Mouse (Mus musculus): ENCODE data around the gene Astn2.
"Not testable (repeated sequence)": the region's sequence is repeated elsewhere in the genome, so short reads cannot be mapped to it uniquely, and the experiment has no call there.

Astn2 gene

DNA sequence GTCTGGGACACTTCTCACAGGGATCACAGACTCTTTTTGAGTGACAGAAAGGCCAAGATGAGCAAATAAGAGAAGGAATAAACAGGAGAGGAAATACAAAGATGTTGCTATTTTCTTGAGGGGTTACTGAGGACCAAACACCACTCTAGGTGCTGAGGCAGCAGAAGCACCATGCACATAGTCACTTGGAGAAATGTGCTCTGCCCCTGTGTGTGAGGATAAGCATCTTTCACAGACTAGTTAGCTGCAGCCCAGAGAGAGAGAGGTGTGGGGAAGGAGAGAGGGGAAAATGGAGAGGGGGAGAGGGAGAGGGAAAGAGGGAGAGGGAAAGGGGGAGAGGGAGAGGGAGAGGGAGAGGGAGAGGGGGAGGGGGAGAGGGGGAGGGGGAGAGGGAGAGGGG is 659.6 kb downstream of the Astn2 start:
- CTCF ChIA-PET = no interaction called here

DNA sequence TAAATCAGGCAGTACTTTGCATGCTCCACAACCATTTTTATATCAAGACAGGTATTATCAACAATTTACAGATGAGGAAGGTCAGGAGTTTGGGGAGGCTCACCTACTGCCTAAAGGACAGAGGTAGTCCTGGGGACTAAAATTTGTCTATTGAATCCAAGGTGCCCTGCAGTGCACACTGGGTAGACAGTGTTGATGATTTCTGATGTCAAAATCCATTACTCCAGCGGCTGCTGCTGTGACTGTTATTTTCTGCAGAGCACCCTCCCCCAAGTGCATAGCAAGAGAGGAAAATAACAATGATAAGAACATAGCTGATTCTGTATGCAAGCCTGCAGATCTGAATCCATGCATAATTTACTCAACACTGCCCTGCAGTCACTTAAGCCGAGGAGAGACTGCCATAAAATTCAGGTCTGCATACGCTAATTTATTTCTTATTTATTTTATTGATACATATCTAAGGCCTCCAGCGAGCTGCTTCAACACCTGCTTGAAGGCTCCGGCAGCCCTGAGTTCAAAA is 660.3 kb downstream of the Astn2 start:
- CTCF ChIA-PET = no interaction called here

DNA sequence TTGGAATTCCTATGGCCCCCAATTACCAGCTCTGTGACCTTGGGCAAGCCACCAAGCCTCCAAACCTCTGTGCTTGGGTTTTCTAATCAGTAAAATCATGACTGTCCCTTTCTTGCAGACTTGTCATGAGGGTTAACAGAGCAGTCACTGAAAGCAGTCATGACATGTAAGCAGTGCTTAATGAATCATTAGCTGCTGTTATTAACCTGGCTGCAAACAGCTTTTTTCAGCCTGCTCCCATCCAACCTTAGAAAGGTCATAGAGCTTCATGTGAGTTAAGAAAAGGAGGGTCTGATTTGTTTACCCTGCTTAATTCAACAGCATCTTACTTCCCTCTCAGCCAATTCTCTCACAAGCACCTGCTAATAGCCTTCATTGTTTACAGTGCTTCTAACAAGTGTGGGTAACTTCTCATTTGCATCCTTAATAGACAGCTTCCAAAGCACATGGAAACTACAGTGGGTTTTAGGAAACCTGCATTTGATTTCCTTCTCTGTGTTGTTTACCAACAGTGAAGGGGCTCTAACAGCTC is 661.2 kb downstream of the Astn2 start:
- CTCF ChIA-PET = no interaction called here

DNA sequence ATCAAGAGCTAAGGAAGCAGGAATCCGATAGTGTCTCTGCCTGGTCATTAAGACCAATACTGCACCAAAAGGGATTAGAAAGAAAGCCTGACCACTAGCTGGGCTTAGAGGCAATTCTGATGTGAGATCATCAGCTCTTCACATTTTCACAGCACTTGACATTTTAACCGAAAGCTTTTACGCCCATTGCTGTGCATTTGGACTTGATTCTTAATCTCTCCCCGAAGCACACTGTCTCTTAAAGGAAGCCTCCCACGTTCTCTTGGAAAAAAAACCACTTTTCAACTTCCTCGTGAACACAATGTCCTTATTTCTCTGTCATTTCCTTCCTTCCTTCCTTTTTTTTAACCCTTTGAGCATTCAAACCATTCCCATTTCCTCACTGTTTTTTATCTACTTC is 680.0 kb downstream of the Astn2 start:
- CTCF ChIA-PET = no interaction called here

DNA sequence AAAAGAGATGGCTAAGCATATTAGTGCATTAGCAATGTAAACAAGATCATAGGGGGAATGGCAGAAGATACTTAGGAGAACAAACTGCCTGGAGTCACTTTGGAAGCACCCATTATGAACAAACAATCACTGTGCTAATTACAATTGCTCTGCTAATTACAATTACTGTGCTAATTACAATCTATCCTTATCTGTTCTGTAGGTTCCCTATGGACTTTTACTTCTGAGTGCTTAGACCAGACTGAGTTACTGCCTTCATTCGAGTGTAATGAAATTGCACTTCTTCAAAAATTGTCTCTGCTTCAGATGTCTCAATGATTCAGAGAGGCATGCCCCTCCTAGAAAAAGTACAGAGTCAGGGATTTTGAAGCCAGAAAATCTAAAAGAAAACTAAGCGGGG is 684.8 kb downstream of the Astn2 start:
- CTCF ChIA-PET = no interaction called here

DNA sequence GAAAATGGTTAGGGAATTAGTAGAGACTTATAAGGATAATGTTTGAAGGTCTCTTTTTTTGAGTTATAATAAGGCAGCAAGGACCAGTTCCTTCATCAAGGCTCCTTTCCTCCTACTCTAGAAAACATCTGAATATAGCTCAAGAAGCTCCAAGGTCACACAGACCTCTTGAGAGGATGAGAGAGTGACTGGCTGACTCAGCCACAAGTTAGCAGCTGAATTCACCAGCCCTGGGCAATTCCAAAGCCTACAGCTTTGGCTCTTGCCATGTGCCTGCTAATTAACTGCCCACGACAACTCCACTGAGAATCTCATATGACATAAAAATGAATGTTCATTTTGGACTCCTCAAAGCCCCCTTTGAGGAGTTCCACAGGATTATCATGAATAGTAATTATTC is 686.5 kb downstream of the Astn2 start:
- CTCF ChIA-PET = no interaction called here

DNA sequence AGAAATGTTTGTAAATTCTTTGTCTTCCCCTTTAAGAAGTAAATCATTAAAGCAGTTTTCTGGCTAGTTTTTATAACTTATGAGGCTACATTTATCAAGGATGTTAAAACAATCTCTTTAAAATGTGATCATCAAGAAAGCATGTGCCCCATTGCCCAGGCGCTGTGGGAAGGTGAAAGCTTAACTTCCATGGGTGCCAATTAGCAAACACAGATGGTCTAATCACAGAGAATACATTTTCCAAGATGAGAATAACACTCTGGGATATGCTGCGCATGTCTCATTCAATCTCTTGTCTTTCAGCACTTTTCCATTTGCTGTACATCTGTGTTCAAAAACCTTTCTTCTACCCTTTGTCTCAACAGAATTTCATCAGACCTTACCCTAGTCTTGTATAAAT is 688.3 kb downstream of the Astn2 start:
- CTCF ChIA-PET = no interaction called here

DNA sequence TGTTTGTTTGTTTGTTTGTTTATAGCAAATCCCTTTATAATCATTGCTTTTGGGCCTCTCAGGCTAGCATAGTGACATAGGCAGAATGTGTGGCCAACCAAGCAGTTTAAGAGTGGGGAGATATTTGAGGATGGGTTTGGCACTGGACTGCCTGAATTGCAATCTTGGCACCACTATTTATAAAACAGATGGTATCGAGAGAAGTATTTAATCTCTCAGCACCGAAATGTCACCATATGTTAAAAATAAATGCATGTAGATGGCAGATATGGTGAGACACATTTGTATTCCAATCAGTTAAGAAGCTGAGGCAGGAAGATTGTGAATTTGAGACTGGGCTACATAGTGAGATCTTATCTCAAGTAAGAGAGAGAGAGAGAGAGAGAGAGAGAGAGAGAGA is 692.7 kb downstream of the Astn2 start:
- CTCF ChIA-PET = no interaction called here

DNA sequence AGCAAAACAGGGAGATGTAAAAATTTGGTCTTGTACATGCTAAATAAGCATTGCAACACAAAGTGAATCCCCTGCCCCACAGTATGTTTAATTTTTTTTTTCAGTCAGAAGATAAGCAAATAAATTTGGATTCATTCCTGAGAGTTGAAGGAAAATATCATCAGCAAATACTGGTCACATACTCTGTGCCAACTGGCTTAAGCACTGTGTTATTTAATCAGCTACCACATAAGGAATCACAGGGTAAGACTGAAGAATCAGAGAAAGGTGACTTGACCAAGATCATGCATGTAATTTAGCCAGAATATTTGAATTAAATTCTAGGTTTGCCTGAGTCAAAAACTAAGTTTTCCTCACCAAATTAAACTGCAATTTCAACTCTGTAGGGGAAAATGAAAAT is 693.8 kb downstream of the Astn2 start:
- CTCF ChIA-PET = no interaction called here

DNA sequence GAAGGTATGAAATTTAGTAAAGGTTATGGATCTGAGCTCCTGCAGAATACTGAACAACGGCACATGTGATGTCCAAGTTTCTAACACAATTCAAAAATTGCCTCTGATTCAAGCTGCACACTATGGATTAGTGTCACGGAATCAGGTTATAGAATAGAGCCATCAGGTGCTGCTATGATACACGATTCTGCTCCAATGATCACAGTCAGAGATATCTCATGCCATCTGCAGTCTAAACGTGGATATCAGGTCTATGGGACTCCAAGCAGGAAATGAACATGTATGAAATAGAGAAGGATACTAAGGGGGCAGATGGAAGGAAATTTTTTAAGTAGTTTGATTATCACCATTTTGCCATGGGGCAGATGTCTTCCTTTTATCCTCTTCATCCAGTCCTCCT is 702.6 kb downstream of the Astn2 start:
- CTCF ChIA-PET = no interaction called here

DNA sequence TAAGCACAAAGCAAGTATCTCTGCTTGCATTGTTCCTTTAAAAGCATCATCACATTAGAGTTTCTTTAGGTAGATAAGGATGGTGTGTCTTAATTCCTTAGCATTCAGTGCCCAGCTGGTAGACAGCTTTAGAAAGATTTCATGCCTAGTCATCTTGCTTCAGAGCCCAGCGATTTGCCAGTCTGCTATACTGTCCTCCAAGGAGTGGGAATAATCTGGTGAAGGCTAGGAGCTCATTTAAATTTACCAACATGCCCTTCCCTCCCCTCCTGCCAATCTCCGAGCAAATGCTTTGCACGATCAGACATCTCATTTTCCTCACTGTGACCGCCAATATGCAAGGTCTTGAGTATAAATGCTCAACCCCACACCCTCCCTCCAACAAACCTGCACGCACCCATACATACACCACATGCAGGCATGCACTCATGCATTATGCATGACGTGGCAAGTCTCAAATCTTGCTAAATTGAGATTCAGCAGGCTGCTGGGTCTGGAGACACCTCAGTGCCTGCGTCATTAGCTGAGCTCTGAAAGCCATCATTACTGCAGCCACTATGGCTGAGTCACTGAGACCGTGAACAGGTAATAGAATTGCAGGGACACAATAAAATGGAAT is 704.6 kb downstream of the Astn2 start:
- CTCF ChIA-PET = interaction anchor here (0.7 kb wide), 1 partner anchor 314 kb away, joined by 3 read pairs; no protein-coding TSS in a partner anchor

DNA sequence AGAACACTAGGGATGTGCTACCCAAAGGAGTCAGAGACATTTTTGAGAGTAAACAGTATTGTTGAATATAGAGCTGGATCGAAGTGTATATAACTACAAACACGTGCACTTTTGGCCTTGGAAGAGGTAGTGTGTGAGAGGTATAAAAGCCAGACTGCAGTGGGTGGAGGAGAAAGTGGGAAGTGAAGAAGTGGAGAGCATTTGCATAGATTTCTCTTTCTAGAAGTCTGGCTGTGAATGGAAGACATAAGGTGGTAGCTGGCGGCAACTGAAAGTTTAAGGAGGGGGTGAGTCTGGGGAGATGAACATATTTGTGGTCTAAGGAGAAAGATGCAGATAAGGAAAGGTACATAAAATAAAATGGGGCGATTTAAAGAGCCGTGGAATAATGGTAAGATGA is 709.2 kb downstream of the Astn2 start:
- CTCF ChIA-PET = no interaction called here

DNA sequence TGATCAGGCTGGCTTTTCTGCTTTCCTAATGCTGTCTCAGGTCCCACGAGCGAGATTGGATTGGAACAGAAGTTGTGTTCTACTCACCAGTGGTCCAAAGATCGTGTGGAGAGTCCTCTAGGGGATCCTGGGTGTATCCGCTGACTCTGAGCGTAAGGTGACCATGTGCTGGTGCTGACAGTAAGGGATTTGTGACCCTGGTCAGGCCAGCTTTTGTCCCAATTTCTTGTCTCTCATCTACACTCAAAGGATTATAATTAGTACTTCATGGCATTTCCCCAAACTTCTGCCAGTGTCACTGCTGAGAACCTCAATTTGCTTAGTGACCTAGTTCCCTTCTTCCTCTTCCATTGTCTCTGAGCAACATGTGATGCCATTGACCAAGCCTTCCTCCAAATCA is 710.4 kb downstream of the Astn2 start:
- CTCF ChIA-PET = no interaction called here

DNA sequence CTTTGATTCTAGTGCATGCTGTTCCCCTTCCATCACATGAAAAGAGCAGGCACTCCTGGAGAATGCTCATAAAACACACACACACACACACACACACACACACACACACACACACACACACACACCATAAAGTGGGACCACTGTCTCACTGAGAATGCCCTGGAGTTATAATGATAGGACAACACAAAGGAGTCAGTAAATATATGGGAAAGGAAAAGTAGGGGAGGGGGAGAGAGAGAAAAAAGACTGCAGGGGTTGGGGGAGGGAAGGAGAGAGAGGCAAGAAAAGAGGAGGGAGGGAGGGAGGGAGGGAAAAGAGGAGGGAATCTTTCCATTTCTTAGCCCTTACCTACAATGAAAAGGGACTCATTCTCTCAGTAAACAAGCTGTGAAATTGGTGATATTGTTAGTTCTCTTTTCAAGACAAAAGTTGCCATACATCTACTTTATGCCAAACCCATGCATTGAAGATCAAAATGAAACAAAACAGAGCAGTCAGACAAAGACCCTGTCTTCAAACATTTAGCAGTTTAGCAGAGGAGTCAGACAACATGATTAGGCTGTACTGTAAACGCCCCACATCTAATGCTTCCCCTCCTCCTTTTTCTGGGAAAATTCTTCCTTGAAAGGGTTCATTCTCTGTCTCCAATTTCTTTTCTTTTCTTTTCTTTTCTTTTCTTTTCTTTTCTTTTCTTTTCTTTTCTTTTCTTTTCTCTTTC is 717.2 kb downstream of the Astn2 start:
- CTCF ChIA-PET = no interaction called here

DNA sequence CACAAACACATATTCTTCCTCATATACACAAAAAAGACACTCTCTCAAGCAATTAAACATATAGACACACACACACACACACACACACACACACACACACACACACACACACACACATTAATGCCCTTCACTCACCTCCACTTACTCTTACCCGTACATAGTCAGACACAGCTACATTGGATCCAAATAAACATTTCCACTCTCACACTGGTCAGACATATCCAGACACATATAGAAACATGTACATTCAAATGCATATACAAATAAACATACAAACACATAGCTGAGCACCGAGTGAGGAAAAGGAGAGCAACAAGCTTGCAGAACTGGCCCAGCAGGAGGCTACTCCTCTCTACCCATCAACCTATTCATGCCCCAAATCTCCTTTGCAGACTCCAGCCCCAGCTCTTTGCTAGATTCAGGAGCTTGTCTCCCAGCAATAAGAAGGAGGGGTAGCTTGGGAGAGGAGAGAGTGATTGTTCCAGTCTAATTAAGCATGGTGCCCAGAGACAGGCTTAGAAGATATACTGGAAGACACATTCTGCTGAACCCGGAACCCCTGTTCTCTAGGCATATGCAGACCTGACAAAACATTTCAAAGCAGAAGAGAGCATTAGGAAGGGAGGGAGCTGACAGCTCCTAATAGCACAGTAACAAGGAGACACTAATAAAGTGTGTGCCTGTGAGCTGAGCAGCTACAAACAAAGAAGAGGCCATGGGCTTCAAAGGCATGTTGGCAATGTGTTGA is 718.0 kb downstream of the Astn2 start:
- CTCF ChIA-PET = no interaction called here

DNA sequence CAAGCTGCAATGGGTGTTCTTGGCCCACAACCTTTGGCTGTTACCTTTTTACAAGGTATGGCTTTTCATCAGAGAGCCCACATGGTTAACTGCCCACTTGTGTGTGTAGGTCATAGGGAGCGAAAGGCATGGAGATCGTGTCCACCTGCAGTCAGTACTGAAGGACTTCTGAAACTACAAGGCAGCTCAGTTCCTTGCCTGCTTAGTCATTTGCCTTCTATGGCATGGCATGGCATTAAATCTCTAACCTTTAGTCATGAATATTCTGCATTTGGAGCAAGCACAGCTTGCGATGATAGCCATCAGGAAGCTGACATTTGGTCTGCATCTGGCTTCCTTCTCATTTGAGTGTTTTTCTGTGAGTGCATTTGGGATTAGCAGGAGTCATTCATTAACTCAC is 720.0 kb downstream of the Astn2 start:
- CTCF ChIA-PET = no interaction called here

DNA sequence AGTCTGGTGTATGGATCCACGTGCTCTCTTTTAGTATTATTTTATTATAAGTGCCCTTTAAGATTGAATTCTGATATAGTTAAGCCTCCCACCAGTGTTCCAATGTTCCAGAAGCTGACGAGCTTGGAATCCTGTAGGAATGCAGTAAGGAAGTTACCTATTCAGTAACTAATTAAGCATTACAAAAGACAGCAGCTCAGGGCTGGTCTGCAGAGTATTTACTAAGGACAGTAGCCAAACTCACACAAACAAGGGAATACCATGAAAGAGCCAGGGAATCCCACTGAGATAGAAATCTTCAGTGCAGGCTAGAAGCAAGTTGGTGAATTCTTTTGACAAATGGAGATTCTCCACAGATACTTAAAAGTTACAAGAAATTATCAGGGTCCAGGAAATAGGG is 724.6 kb downstream of the Astn2 start:
- CTCF ChIA-PET = not testable (repeated sequence)

DNA sequence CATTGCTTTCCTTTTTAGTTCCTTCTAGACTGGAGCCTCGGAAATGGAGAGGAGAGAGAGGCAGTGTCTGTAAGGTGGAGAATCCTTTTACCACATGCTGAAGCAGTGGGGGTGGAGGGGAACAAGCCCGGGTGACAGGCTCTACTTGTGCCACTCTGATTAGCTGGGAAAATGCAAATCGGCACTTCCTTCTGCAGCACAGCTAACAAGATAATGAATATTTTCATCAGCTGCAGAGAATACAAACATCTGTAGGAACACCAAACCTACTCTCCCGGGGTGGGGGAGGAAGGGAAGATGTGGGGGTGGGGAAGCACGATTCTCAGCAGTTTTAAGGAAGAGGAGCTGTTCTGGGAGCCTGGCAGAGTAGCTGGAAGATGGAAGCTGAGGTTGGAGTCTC is 725.5 kb downstream of the Astn2 start:
- CTCF ChIA-PET = no interaction called here

DNA sequence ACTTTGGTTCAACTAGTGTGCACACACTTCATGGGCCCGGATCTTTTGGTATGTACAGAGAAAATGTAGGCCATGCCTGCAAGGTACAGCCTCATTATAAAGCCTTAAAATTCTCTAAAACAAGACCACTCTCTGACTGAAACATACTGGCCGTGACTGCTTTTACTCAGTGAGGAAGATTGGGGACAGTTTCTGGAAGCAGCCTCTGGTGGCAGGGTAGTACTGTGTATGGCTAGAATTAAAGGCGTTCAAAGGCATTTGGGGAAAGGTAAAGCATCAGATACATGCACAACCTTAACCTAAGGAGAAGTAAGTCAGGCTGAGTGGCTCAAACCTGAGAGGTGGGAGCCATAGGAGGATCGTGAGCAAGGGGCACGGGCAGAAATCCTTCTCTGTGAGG is 725.9 kb downstream of the Astn2 start:
- CTCF ChIA-PET = no interaction called here

DNA sequence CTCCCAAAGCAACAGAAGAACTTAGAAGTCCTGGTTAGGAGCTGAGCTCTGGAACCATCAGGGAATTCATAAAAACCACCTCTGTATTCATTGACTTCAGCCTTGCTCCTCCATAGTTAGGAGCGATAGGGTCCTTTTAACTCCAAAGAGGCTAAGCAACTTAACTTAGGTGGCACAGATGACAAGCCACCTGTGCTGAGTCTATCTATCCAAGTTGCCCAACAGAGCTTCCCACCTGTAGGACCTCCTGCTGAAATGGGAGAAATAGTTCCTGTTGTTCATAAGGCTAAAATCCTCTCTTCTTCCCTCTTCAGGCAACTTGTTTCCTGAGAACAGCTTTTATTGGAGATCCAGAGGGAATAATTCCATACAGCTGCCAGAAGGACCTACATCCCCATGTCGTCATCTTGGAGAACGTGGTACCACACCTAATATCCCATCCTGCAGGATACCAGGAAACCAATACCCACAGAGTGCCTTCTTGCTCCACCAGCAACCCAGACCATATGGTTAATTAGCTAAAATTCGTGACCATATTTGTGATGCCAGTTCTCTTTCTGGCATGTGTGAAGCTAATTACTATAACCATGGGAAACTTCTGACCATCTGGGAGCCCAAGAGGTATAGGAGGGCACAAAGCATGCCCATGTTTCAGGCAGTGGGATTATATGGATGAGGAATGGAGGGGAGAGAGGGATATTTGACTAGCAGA is 730.0 kb downstream of the Astn2 start:
- CTCF ChIA-PET = no interaction called here

DNA sequence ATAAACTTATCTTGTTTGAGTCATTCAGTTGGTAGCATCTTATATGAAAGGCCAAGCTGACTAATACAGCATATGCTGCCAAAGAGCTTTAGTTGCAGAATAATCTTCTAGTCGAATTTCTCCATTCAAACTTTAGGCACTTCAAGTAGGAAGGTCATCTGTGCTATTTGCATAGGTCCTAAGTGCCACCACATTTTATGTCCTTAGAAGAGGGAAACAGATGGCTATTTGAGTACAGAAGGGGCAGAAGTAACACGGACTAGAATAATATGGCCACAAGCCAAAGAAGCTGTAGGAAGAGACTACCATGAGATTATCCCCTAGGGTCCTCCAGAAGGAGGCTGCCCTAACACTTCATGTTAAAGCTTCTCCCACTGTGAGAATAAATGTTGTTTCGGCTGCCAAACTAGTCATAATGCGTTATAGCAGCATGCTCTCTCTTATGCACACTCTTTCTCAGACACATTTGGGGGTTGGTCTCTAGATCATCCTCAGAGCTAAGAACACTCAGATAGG is 730.9 kb downstream of the Astn2 start:
- CTCF ChIA-PET = no interaction called here

DNA sequence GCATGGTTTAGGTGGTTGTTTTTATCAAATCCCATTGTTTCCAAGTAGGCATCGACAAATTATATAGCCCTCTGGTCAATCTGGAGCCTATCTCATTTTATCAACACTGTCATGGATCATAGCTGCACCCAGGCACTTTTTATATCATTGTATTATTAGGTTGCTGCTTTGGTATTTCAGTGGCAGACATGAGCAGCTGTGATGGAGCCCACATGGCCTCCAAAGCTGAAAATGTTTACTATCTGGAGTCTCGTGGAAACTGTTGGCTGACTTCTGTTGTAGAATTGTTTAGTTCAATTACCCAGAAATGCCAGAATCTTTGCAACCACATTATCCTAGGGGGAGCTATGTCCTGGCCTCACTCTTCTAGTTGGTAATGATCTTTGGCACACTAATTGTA is 732.1 kb downstream of the Astn2 start:
- CTCF ChIA-PET = no interaction called here

Measured in spleen, embryonic (tissue).